Mouse (Mus musculus) C2C12 (cell line): Measurements from ENCODE around the gene Six6. TPM values are rescaled to one million over a fixed set of nuclear protein-coding genes. Genes with fewer than 3 reads are reported as not detected.

ENCODE experiments used
- H3K27me3 ChIP-seq: one replicate; pipeline ENCODE4 v1.6.1; 2011; ENCODE audit not compliant: control insufficient read depth, insufficient read depth, insufficient read length
- H3K36me3 ChIP-seq: one replicate; pipeline ENCODE4 v1.6.1; 2011; ENCODE audit not compliant: control insufficient read depth, insufficient read depth
- H3K4me3 ChIP-seq: one replicate; pipeline ENCODE4 v1.5.1; 2011; ENCODE audit warnings: mild to moderate bottlenecking, control low read depth; ENCODE audit not compliant: poor library complexity, insufficient read depth, severe bottlenecking
- H3K79me2 ChIP-seq: one replicate; pipeline ENCODE4 v1.6.1; 2011; ENCODE audit not compliant: control insufficient read depth, insufficient read depth
- H3K79me3 ChIP-seq: one replicate; pipeline ENCODE4 v1.6.1; 2011; ENCODE audit warnings: low read depth, control low read depth
- H3ac ChIP-seq: one replicate; pipeline ENCODE3; 2011; ENCODE audit warnings: low read depth; ENCODE audit not compliant: control insufficient read depth, insufficient read length
- CEBPB ChIP-seq: IDR thresholded peaks from one replicate; pipeline ENCODE4 v1.6.1; 2011; ENCODE audit warnings: low read depth, mild to moderate bottlenecking, control low read depth, moderate library complexity
- CTCF ChIP-seq: IDR thresholded peaks from one replicate; pipeline ENCODE4 v1.5.1; 2011; ENCODE audit not compliant: control insufficient read depth, insufficient read depth, insufficient read length
- FOSL1 ChIP-seq: IDR thresholded peaks from one replicate; pipeline ENCODE4 v1.8.0; 2011; ENCODE audit warnings: mild to moderate bottlenecking, low read length; ENCODE audit not compliant: poor library complexity, insufficient read depth, severe bottlenecking
- MAX ChIP-seq: IDR thresholded peaks from one replicate; pipeline ENCODE4 v1.6.1; 2011; ENCODE audit warnings: mild to moderate bottlenecking, control low read depth
- MYOD1 ChIP-seq: IDR thresholded peaks from one replicate; pipeline ENCODE4 v1.6.1; 2011; ENCODE audit warnings: low read depth; ENCODE audit not compliant: control insufficient read depth, insufficient read length
- MYOG ChIP-seq: IDR thresholded peaks from one replicate; pipeline ENCODE4 v1.6.1; 2011; ENCODE audit not compliant: control insufficient read depth, insufficient read length; ENCODE audit errors: extremely low read depth
- USF1 ChIP-seq: IDR thresholded peaks from one replicate; pipeline ENCODE4 v1.6.1; 2011; ENCODE audit warnings: low read depth, mild to moderate bottlenecking, control low read depth, moderate library complexity
- polyA plus RNA-seq: library from polyadenylated mRNA; unstranded; fragments of >200 nt; fragmentation: generic; extraction: Trizol; gene quantifications from one replicate; pipeline ENCODE4 v1.2.1, GENCODE M21; 2012; ENCODE audit warnings: missing spikeins

Six6 gene
- polyA plus RNA-seq, 1 experiment: not detected

GRCm38 (mm10) chr12:72947335-72947734 lies 7.6 kb downstream of the Six6 start:
- H3K4me3 ChIP-seq: no peak overlapping the region
- TF ChIP-seq MYOG (no peak), CTCF (no peak), USF1 (no peak), CEBPB (no peak), MYOD1 (no peak), MAX (no peak), FOSL1 (no peak)
- H3K79me2 ChIP-seq: no peaks in the 10 kb centered on the region
- no peaks in the 10 kb centered on the region for H3K36me3 ChIP-seq
- H3ac ChIP-seq: no peak overlapping the region
- H3K27me3 ChIP-seq: peaks cover 34% of the 10 kb centered on the region
- H3K79me3 ChIP-seq: no peaks in the 10 kb centered on the region

GRCm38 (mm10) chr12:72953089-72953488 lies 13.4 kb downstream of the Six6 start:
- Histone ChIP-seq H3ac (no peak overlapping the region), H3K36me3 (no peaks in the 10 kb centered on the region), H3K4me3 (no peak overlapping the region), H3K79me3 (no peaks in the 10 kb centered on the region), H3K27me3 (peaks cover 49% of the 10 kb centered on the region), H3K79me2 (no peaks in the 10 kb centered on the region)
- TF ChIP-seq CTCF (no peak), MYOG (no peak), MYOD1 (no peak), CEBPB (no peak), USF1 (no peak), FOSL1 (no peak), MAX (no peak)

- TF ChIP-seq MAX: no peak
- no peak for TF ChIP-seq CTCF
- no peak for TF ChIP-seq MYOD1
- no peak for TF ChIP-seq FOSL1
- TF ChIP-seq MYOG: no peak
- H3K27me3 ChIP-seq: peaks cover 53% of the 10 kb centered on the region
- H3K36me3 ChIP-seq: no peaks in the 10 kb centered on the region
- no peaks in the 10 kb centered on the region for H3K79me2 ChIP-seq
- H3K4me3 ChIP-seq: no peak overlapping the region
- no peaks in the 10 kb centered on the region for H3K79me3 ChIP-seq
- no peak overlapping the region for H3ac ChIP-seq
Measured at GRCm38 (mm10) chr12:72953858-72954257, 14.2 kb downstream of the Six6 start.

GRCm38 (mm10) chr12:72954906-72955305 lies 15.2 kb downstream of the Six6 start:
- Histone ChIP-seq H3K36me3 (no peaks in the 10 kb centered on the region), H3K4me3 (no peak overlapping the region), H3K27me3 (peaks cover 59% of the 10 kb centered on the region), H3ac (no peak overlapping the region), H3K79me3 (no peaks in the 10 kb centered on the region), H3K79me2 (no peaks in the 10 kb centered on the region)
- TF ChIP-seq USF1 (no peak), MYOG (no peak), CEBPB (no peak), MYOD1 (no peak)

GRCm38 (mm10) chr12:72957829-72958424 lies 18.2 kb downstream of the Six6 start:
- H3ac ChIP-seq: no peak overlapping the region
- H3K4me3 ChIP-seq: no peak overlapping the region
- H3K79me2 ChIP-seq: no peaks in the 10 kb centered on the region
- H3K36me3 ChIP-seq: no peaks in the 10 kb centered on the region
- H3K27me3 ChIP-seq: peaks cover 55% of the 10 kb centered on the region
- TF ChIP-seq MYOG (no peak), MYOD1 (no peak), USF1 (no peak), MAX (no peak), CTCF (no peak), FOSL1 (no peak), CEBPB (no peak)
- no peaks in the 10 kb centered on the region for H3K79me3 ChIP-seq

GRCm38 (mm10) chr12:72958446-72958845 lies 18.8 kb downstream of the Six6 start:
- H3ac ChIP-seq: no peak overlapping the region
- H3K79me3 ChIP-seq: no peaks in the 10 kb centered on the region
- no peaks in the 10 kb centered on the region for H3K36me3 ChIP-seq
- no peaks in the 10 kb centered on the region for H3K79me2 ChIP-seq
- no peak overlapping the region for H3K4me3 ChIP-seq
- TF ChIP-seq CEBPB: no peak
- no peak for TF ChIP-seq MYOD1
- TF ChIP-seq FOSL1: no peak
- no peak for TF ChIP-seq MAX
- TF ChIP-seq MYOG: no peak
- TF ChIP-seq USF1: no peak
- H3K27me3 ChIP-seq: peaks cover 50% of the 10 kb centered on the region
